In genomic region chr7:110941701-110942530, GRCm38 (mm10) we compare ENCODE assay signal across 8 mouse cellular contexts. TPM values are rescaled to one million over a fixed set of nuclear protein-coding genes. Genes with fewer than 3 reads are reported as not detected.
DNase-seq lines count a peak whose midpoint lies in the region; ATAC-seq lines count a peak whose summit lies in the region.
"Had no signal": no experiment of that assay in that cellular context is flagged by ENCODE, and none has a peak within 500 bp of the region (broad histone marks: within the 10 kb centered on the region; RNA-seq: fewer than 3 reads in every experiment).

No protein-coding gene starts in this region.

- H3K4me1 ChIP-seq in kidney, embryonic 14.5 days (ENCODE audit: control insufficient read depth, insufficient read depth, low read length), result peaks cover 12% of the 10 kb centered on the region

- no peak overlapping the region for H3K4me3 ChIP-seq in kidney, embryonic 14.5 days (ENCODE audit: low read length)
- H3K4me3 ChIP-seq: embryonic facial prominence, embryonic 12.5 days had no signal

- no peaks in the 10 kb centered on the region for H3K27me3 ChIP-seq in kidney, embryonic 14.5 days (ENCODE audit: control insufficient read depth, insufficient read depth, low read length)
- H3K27me3 ChIP-seq: embryonic facial prominence, embryonic 12.5 days had no signal

- H3K4me2 ChIP-seq in kidney, embryonic 14.5 days (replicated peaks; ENCODE audit: low read depth, low read length), result no peak overlapping the region
- H3K4me2 ChIP-seq: embryonic facial prominence, embryonic 12.5 days had no signal

- ATAC-seq in kidney, embryonic 14.5 days (ENCODE audit: low FRiP score, low TSS enrichment), result peak; percentile 47; the same call in 1 of the 2 replicates

- 33% methylated on average over 6 of the region's 6 CpGs for WGBS in kidney, embryonic 14.5 days

- peak overlapping the region; percentile 75; the same call in 1 of the 2 replicates for H3K27ac ChIP-seq in kidney, embryonic 14.5 days (ENCODE audit: low read depth, low read length)
- H3K27ac ChIP-seq: embryonic facial prominence, embryonic 12.5 days had no signal

- H3K9ac ChIP-seq in kidney, embryonic 14.5 days (ENCODE audit: low read depth, low read length), result no peak overlapping the region
- H3K9ac ChIP-seq: embryonic facial prominence, embryonic 12.5 days had no signal

- no peaks in the 10 kb centered on the region for H3K36me3 ChIP-seq in kidney, embryonic 14.5 days (ENCODE audit: control insufficient read depth, insufficient read depth, low read length)
- H3K36me3 ChIP-seq: embryonic facial prominence, embryonic 12.5 days had no signal

- DNase-seq in ES-CJ7 (ENCODE audit: low read depth, low spot score), result peak; percentile 26
- DNase-seq in R1 (ENCODE audit: low read depth, low spot score), result peak; percentile 45
- peak; percentile 99 for DNase-seq in heart, adult 11 months
- DNase-seq in retina, postnatal 1 day, result peak; percentile 6
- no peak for DNase-seq in thymus, postnatal 14 days
- no peak for DNase-seq in thymus, postnatal 4 days

- no peaks in the 10 kb centered on the region for H3K9me3 ChIP-seq in kidney, embryonic 14.5 days (ENCODE audit: control insufficient read depth, low read length)
- H3K9me3 ChIP-seq: embryonic facial prominence, embryonic 12.5 days had no signal

RNA-seq across cellular contexts. Expression of gene Mrvi1, which starts 40.3 kb away (rescaled TPM):
- 8.0 and 15.1 TPM in 2 replicates for polyA plus RNA-seq in kidney, embryonic 14.5 days (2014; fragmentation: Nextera tagmentation; extraction: Ambion mirVana)

Comparison
In these comparisons a context has a peak if more than half of its experiments do, and no peak if none do; other contexts are left out.
1. DNase-seq: peak in ES-CJ7 (single experiment), R1 (single experiment), heart, adult 11 months (single experiment) and retina, postnatal 1 day (single experiment); none in thymus, postnatal 14 days (single experiment) and thymus, postnatal 4 days (single experiment).